Mouse (Mus musculus) CH12.LX (cell line): ENCODE data around the gene Cmtm8. TPM values are rescaled to one million over a fixed set of nuclear protein-coding genes. Genes with fewer than 3 reads are reported as not detected.

Source experiments
- DNase-seq: peaks from one replicate; pipeline ENCODE4 v3.0.0-alpha.2; 2013; ENCODE audit errors: extremely low read depth
- H3K27ac ChIP-seq: 2 replicates; pipeline ENCODE4 v1.5.1; 2012; ENCODE audit warnings: low read depth, mild to moderate bottlenecking, control low read depth, moderate library complexity; ENCODE audit not compliant: insufficient read depth
- H3K27me3 ChIP-seq: replicated peaks from 2 replicates; pipeline ENCODE3; 2012; ENCODE audit warnings: inconsistent platforms
- H3K36me3 ChIP-seq, 2 experiments: replicated peaks in 1 of 2; 2 replicates each; pipeline versions ENCODE3 to v1.6.1; 2012; ENCODE audit warnings: inconsistent platforms in 1 of 2, low read length in 1 of 2, mild to moderate bottlenecking in 1 of 2, mixed read lengths in 1 of 2, moderate library complexity in 1 of 2; ENCODE audit not compliant: control insufficient read depth in 1 of 2, insufficient read depth in 1 of 2
- H3K4me1 ChIP-seq, 2 experiments: 2 replicates each; pipeline ENCODE4 v1.6.1; 2012; ENCODE audit warnings: inconsistent platforms in 1 of 2, moderate library complexity in 1 of 2; ENCODE audit not compliant: insufficient read depth in 2 of 2, control insufficient read depth in 1 of 2
- H3K4me2 ChIP-seq: 2 replicates; pipeline ENCODE4 v1.6.1; 2012; ENCODE audit warnings: low read depth, mild to moderate bottlenecking, control low read depth; ENCODE audit not compliant: poor library complexity, insufficient read depth, severe bottlenecking
- H3K4me3 ChIP-seq, 3 experiments: fragments of 150-350 bp in 1 of 3; sonication (generic) in 1 of 3; replicated peaks in 1 of 3; 2 replicates each; pipeline versions ENCODE3 to v1.5.1; 2011 to 2012; ENCODE audit warnings: low read depth in 2 of 3, low read length in 2 of 3, mild to moderate bottlenecking in 2 of 3, moderate library complexity in 2 of 3, control low read depth in 1 of 3, improper control_type of control experiment in 1 of 3, inconsistent platforms in 1 of 3, mixed read lengths in 1 of 3; ENCODE audit not compliant: poor library complexity in 1 of 3
- H3K79me2 ChIP-seq: replicated peaks from 2 replicates; pipeline ENCODE4 v1.6.1; 2012; ENCODE audit warnings: mild to moderate bottlenecking, moderate library complexity; ENCODE audit not compliant: control insufficient read depth, poor library complexity, insufficient read depth, severe bottlenecking; ENCODE audit errors: extremely low read depth
- H3K9ac ChIP-seq: 2 replicates; pipeline ENCODE4 v1.6.1; 2012; ENCODE audit warnings: low read depth, mild to moderate bottlenecking, control low read depth, moderate library complexity; ENCODE audit not compliant: insufficient read depth
- H3K9me3 ChIP-seq: replicated peaks from 2 replicates; pipeline ENCODE3; 2012; ENCODE audit warnings: low read length, inconsistent platforms, mixed read lengths
- BHLHE40 ChIP-seq: IDR thresholded peaks from 2 replicates; pipeline ENCODE4 v1.6.1; 2011; ENCODE audit warnings: mild to moderate bottlenecking, low read depth, low read length, improper control_type of control experiment
- CHD1 ChIP-seq: IDR thresholded peaks from 2 replicates; pipeline ENCODE4 v1.6.1; 2012; ENCODE audit warnings: low read depth, low read length, improper control_type of control experiment, inconsistent platforms
- CTCF ChIP-seq, 2 experiments: IDR thresholded peaks in 1 of 2; conservative IDR thresholded peaks in 1 of 2; 2 replicates each; pipeline ENCODE4 v1.5.1; 2011 to 2012; ENCODE audit warnings: low read depth in 2 of 2, low read length in 2 of 2, improper control_type of control experiment in 1 of 2, inconsistent platforms in 1 of 2, mild to moderate bottlenecking in 1 of 2, moderate library complexity in 1 of 2
- GABPA ChIP-seq: IDR thresholded peaks from 2 replicates; pipeline ENCODE4 v1.6.1; 2012; ENCODE audit warnings: low read depth, low read length, improper control_type of control experiment, inconsistent platforms; ENCODE audit not compliant: insufficient replicate concordance
- HCFC1 ChIP-seq: IDR thresholded peaks from 2 replicates; pipeline ENCODE4 v1.6.1; 2012; ENCODE audit warnings: low read depth, mild to moderate bottlenecking, inconsistent platforms, low read length, improper control_type of control experiment
- IRF4 ChIP-seq: IDR thresholded peaks from 2 replicates; pipeline ENCODE4 v1.6.1; 2014; ENCODE audit warnings: low read depth, mild to moderate bottlenecking, inconsistent platforms, low read length, improper control_type of control experiment
- JUND ChIP-seq: conservative IDR thresholded peaks from 2 replicates; pipeline ENCODE4 v1.6.1; 2011; ENCODE audit warnings: low read depth, low read length, improper control_type of control experiment
- KAT2A ChIP-seq: IDR thresholded peaks from 2 replicates; pipeline ENCODE4 v1.6.1; 2012; ENCODE audit warnings: low read length, improper control_type of control experiment, inconsistent platforms; ENCODE audit not compliant: insufficient replicate concordance
- MAFK ChIP-seq: IDR thresholded peaks from 2 replicates; pipeline ENCODE4 v1.6.1; 2011; ENCODE audit warnings: low read length, improper control_type of control experiment; ENCODE audit not compliant: insufficient replicate concordance
- MAX ChIP-seq: IDR thresholded peaks from 2 replicates; pipeline ENCODE4 v1.6.1; 2011; ENCODE audit warnings: low read length, improper control_type of control experiment
- MAZ ChIP-seq: IDR thresholded peaks from 2 replicates; pipeline ENCODE4 v1.6.1; 2012; ENCODE audit warnings: low read depth, mild to moderate bottlenecking, inconsistent platforms, low read length, improper control_type of control experiment, moderate library complexity
- MEF2A ChIP-seq: IDR thresholded peaks from 2 replicates; pipeline ENCODE4 v1.6.1; 2014; ENCODE audit warnings: low read depth, mild to moderate bottlenecking, inconsistent platforms, low read length, improper control_type of control experiment, borderline replicate concordance
- MXI1 ChIP-seq: IDR thresholded peaks from 2 replicates; pipeline ENCODE4 v1.6.1; 2011; ENCODE audit warnings: mild to moderate bottlenecking, low read depth, low read length, improper control_type of control experiment
- NELFE ChIP-seq: IDR thresholded peaks from 2 replicates; pipeline ENCODE4 v1.6.1; 2011; ENCODE audit warnings: low read depth, low read length, improper control_type of control experiment
- RAD21 ChIP-seq: IDR thresholded peaks from 2 replicates; pipeline ENCODE4 v1.6.1; 2011; ENCODE audit warnings: low read depth, mild to moderate bottlenecking, low read length, improper control_type of control experiment, moderate library complexity
- SIN3A ChIP-seq: IDR thresholded peaks from 2 replicates; pipeline ENCODE4 v1.6.1; 2012; ENCODE audit warnings: low read length, improper control_type of control experiment, inconsistent platforms
- TBP ChIP-seq: conservative IDR thresholded peaks from 2 replicates; pipeline ENCODE4 v1.6.1; 2011; ENCODE audit warnings: low read depth, low read length, improper control_type of control experiment
- TCF12 ChIP-seq: IDR thresholded peaks from 2 replicates; pipeline ENCODE4 v1.6.1; 2014; ENCODE audit warnings: low read depth, mild to moderate bottlenecking, inconsistent platforms, low read length, improper control_type of control experiment
- UBTF ChIP-seq: IDR thresholded peaks from 2 replicates; pipeline ENCODE4 v1.6.1; 2012; ENCODE audit warnings: low read depth, mild to moderate bottlenecking, inconsistent platforms, low read length, improper control_type of control experiment, moderate library complexity
- USF1 ChIP-seq: IDR thresholded peaks from 2 replicates; pipeline ENCODE4 v1.6.1; 2014; ENCODE audit warnings: low read depth, mild to moderate bottlenecking, inconsistent platforms, low read length, improper control_type of control experiment
- ZKSCAN1 ChIP-seq: IDR thresholded peaks from 2 replicates; pipeline ENCODE4 v1.6.1; 2012; ENCODE audit warnings: low read depth, inconsistent platforms, low read length, improper control_type of control experiment, borderline replicate concordance
- ZMIZ1 ChIP-seq: IDR thresholded peaks from 2 replicates; pipeline ENCODE4 v1.6.1; 2012; ENCODE audit warnings: low read depth, mild to moderate bottlenecking, inconsistent platforms, low read length, improper control_type of control experiment
- dilution Hi-C: fragments of 300-500 bp; cut with MboI; formaldehyde crosslinking; loops from 2 replicates; pipeline ENCODE4 v1.14.3; 2020; ENCODE audit warnings: low sequenced_read_pairs; ENCODE audit not compliant: extremely low pct_unique_long_range_greater_than_20kb, extremely low pct_ligation_motif_present
- in situ Hi-C: fragments of 300-500 bp; cut with MboI; formaldehyde crosslinking; loops from 3 replicates; pipeline ENCODE4 v1.14.3; 2019; ENCODE audit warnings: low sequenced_read_pairs, low pct_ligation_motif_present, low pct_unique_long_range_greater_than_20kb, mixed read lengths
- polyA plus RNA-seq: library from polyadenylated mRNA; unstranded; fragments of >175 nt; gene quantifications from 2 replicates; pipeline ENCODE4 v1.2.1, GENCODE M21; 2012; ENCODE audit warnings: low read depth; ENCODE audit not compliant: insufficient read length
- total RNA-seq, 2 experiments: library from RNA; depleted of rRNA; stranded (reverse); fragments of 300-350 nt in 1 of 2; fragments of >200 nt in 1 of 2; gene quantifications; 2 replicates each; pipeline ENCODE4 v1.2.3; 2012 to 2014

Gene Cmtm8
- total and polyA plus RNA-seq, 3 experiments, result 1.6 to 4.1 (median 2.7) TPM

GRCm38 (mm10) chr9:114838870-114839269, 5.1 kb downstream of the Cmtm8 start:
- Histone ChIP-seq H3K9ac (no peak overlapping the region), H3K4me1 (peaks cover 0 to 3% of the 10 kb centered on the region in 2 experiments; a peak in 1 of 4 replicates), H3K27ac (no peak overlapping the region), H3K79me2 (no peaks in the 10 kb centered on the region), H3K9me3 (no peaks in the 10 kb centered on the region), H3K27me3 (peaks cover 4% of the 10 kb centered on the region), H3K4me2 (no peak overlapping the region), H3K4me3 (no peak overlapping the region), H3K36me3 (peaks cover 0 to 4% of the 10 kb centered on the region in 2 experiments)
- dilution Hi-C loops, result no loop called here
- in situ Hi-C loops, result no loop called here
- no peak for TF ChIP-seq KAT2A
- no peak for TF ChIP-seq TCF12
- TF ChIP-seq MAX, result no peak
- TF ChIP-seq UBTF, result no peak
- no peak for TF ChIP-seq RAD21
- no peak for TF ChIP-seq TBP
- no peak for TF ChIP-seq ZKSCAN1
- no peak for TF ChIP-seq CHD1
- no peak for TF ChIP-seq JUND
- DNase-seq, result no peak

- H3K27ac ChIP-seq, result no peak overlapping the region
- TF ChIP-seq NELFE (no peak), BHLHE40 (no peak), JUND (no peak), IRF4 (no peak), MEF2A (no peak), MAFK (no peak), SIN3A (no peak), ZKSCAN1 (no peak), MAX (no peak), KAT2A (no peak), MAZ (no peak), HCFC1 (no peak), ZMIZ1 (no peak), USF1 (no peak), GABPA (no peak), MXI1 (no peak), CTCF (conservative IDR thresholded peaks at IDR 0.05 in 1 of 2, IDR thresholded peaks at IDR 0.05 in 1 of 2; ENCODE audit: low read depth in 2 of 2, low read length in 2 of 2) (no peak)
- peaks cover 4 to 26% of the 10 kb centered on the region in 2 experiments; a peak in 3 of 4 replicates for H3K4me1 ChIP-seq
- no peaks in the 10 kb centered on the region for H3K27me3 ChIP-seq
- DNase-seq, result no peak
- H3K4me3 ChIP-seq, result no peak overlapping the region
- H3K79me2 ChIP-seq, result no peaks in the 10 kb centered on the region
- H3K36me3 ChIP-seq, result no peaks in the 10 kb centered on the region
- in situ Hi-C loops (no loop called here), dilution Hi-C loops (no loop called here)
- no peak overlapping the region for H3K9ac ChIP-seq
- peaks cover 2% of the 10 kb centered on the region for H3K9me3 ChIP-seq
- no peak overlapping the region for H3K4me2 ChIP-seq
These were observed 12.4 kb downstream of the Cmtm8 start for GRCm38 (mm10) chr9:114831527-114831926.
